Mouse (Mus musculus) hindbrain, embryonic 13.5 days (tissue): Measurements from ENCODE around the gene Ubp1. TPM values are rescaled to one million over a fixed set of nuclear protein-coding genes. Genes with fewer than 3 reads are reported as not detected.

Source experiments
- ATAC-seq: fragments of 200-750 bp; cut with Nextera tagmentation; 2 replicates; pipeline ENCODE4 v1.8.0; 2017; ENCODE audit warnings: moderate TSS enrichment; ENCODE audit not compliant: low FRiP score
- H3K27ac ChIP-seq: fragments of 300-500 bp; sonication (generic); 2 replicates; pipeline ENCODE4 v1.5.1; 2015; ENCODE audit warnings: inconsistent platforms, mild to moderate bottlenecking, moderate library complexity
- H3K27me3 ChIP-seq: fragments of 300-500 bp; sonication (generic); 2 replicates; pipeline ENCODE4 v1.6.1; 2015; ENCODE audit warnings: mild to moderate bottlenecking, inconsistent platforms
- H3K36me3 ChIP-seq: fragments of 300-500 bp; sonication (generic); 2 replicates; pipeline ENCODE4 v1.6.1; 2015; ENCODE audit warnings: mild to moderate bottlenecking, inconsistent platforms
- H3K4me1 ChIP-seq: fragments of 300-500 bp; sonication (generic); replicated peaks from 2 replicates; pipeline ENCODE4 v1.6.1; 2015; ENCODE audit warnings: inconsistent platforms
- H3K4me2 ChIP-seq: fragments of 300-500 bp; sonication (generic); 2 replicates; pipeline ENCODE4 v1.6.1; 2015; ENCODE audit warnings: inconsistent platforms, mild to moderate bottlenecking, moderate library complexity
- H3K4me3 ChIP-seq: fragments of 300-500 bp; sonication (generic); 2 replicates; pipeline ENCODE4 v1.5.1; 2015; ENCODE audit warnings: mild to moderate bottlenecking, inconsistent platforms
- H3K9ac ChIP-seq: fragments of 300-500 bp; sonication (generic); 2 replicates; pipeline ENCODE4 v1.6.1; 2015; ENCODE audit warnings: mild to moderate bottlenecking, inconsistent platforms
- H3K9me3 ChIP-seq: fragments of 300-500 bp; sonication (generic); 2 replicates; pipeline ENCODE4 v1.6.1; 2016; ENCODE audit warnings: inconsistent platforms
- WGBS: fragments of 180-500 bp; shearing (Covaris S2); methylation state at CpG from one replicate; pipeline ENCODE4 v1.1.7; 2015; 5-methylcytosine and 5-hydroxymethylcytosine counted together
- polyA plus RNA-seq: library from polyadenylated mRNA; unstranded; fragments of >200 nt; fragmentation: Nextera tagmentation; extraction: Ambion mirVana; gene quantifications from 2 replicates; pipeline ENCODE4 v1.2.1, GENCODE M21; 2015

Ubp1 gene
- polyA plus RNA-seq, 1 experiment from 2014 or later = 31.5 TPM

DNA sequence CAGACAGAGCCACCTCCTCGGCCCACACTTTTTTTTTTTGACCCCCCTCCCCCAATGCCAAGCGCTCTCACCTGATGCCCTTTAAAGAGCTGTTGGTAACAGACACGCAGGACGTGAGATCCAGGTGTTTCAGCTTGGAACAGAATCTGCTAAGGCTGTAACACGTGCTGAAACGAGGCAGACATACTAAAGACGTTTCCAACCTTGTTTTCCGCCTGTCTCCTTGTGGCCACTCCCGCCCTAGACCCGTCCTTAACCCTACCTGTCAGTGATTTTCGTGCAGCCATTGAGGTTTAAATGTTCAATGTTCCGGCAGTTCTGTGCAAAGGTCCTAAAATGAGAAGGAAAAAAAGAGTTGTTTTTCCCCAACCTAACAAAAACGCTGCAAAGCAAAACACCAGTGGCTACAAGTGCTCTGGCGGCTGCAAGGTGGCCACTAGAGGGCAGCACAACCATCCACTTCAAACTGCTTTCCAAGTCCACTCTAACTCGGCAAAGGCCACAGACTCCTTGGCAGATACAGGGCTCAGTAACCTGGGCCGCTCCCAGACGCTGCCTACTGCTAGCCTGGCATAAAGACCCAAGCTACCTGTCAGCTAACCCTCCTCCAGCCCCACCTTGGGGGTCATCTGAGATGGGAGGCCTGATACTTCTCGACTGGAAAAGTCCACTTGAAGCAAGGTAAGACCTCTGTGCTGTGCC, 60.0 kb downstream of the Ubp1 start:
- peak; percentile 85; the same call in 1 of the 2 replicates for ATAC-seq
- Histone ChIP-seq H3K9ac (peak overlapping the region; percentile 21; the same call in 1 of the 2 replicates), H3K27ac (no peak overlapping the region), H3K27me3 (no peaks in the 10 kb centered on the region), H3K4me2 (no peak overlapping the region), H3K36me3 (peaks cover 15% of the 10 kb centered on the region; the same call in 1 of the 2 replicates), H3K4me1 (0 out of 2 replicates have a peak, but pooled peaks cover 3% of the 10 kb centered on the region), H3K4me3 (no peak overlapping the region), H3K9me3 (no peaks in the 10 kb centered on the region)
- 30% methylated on average over 18 of the region's 18 CpGs for WGBS

GRCm38 (mm10) chr9:113992810-113993209, 62.1 kb downstream of the Ubp1 start:
- Histone ChIP-seq H3K4me3 (no peak overlapping the region), H3K36me3 (peaks cover 6% of the 10 kb centered on the region), H3K27me3 (no peaks in the 10 kb centered on the region), H3K27ac (no peak overlapping the region), H3K9me3 (no peaks in the 10 kb centered on the region), H3K9ac (no peak overlapping the region), H3K4me2 (no peak overlapping the region), H3K4me1 (0 out of 2 replicates have a peak, but pooled peaks cover 3% of the 10 kb centered on the region)
- no peak for ATAC-seq
- 92% methylated on average over 7 of the region's 7 CpGs for WGBS

GRCm38 (mm10) chr9:113998311-113998710, 67.6 kb downstream of the Ubp1 start:
- H3K27me3 ChIP-seq = no peaks in the 10 kb centered on the region
- H3K4me3 ChIP-seq = no peak overlapping the region
- peaks cover 49% of the 10 kb centered on the region for H3K36me3 ChIP-seq
- peaks cover 3% of the 10 kb centered on the region; the same call in 1 of the 2 replicates for H3K9me3 ChIP-seq
- no peak overlapping the region for H3K27ac ChIP-seq
- H3K9ac ChIP-seq = no peak overlapping the region
- no peak overlapping the region for H3K4me2 ChIP-seq
- no peak for ATAC-seq
- 74% methylated on average over 2 of the region's 2 CpGs for WGBS
- H3K4me1 ChIP-seq = no peaks in the 10 kb centered on the region

- WGBS = 76% methylated on average over 9 of the region's 9 CpGs
- no peak overlapping the region for H3K9ac ChIP-seq
- H3K27ac ChIP-seq = no peak overlapping the region
- no peak overlapping the region for H3K4me2 ChIP-seq
- no peak for ATAC-seq
- H3K4me1 ChIP-seq = 0 out of 2 replicates have a peak, but pooled peaks cover 6% of the 10 kb centered on the region
- peaks cover 3% of the 10 kb centered on the region; the same call in 1 of the 2 replicates for H3K9me3 ChIP-seq
- H3K36me3 ChIP-seq = peaks cover 17% of the 10 kb centered on the region
- no peaks in the 10 kb centered on the region for H3K27me3 ChIP-seq
- no peak overlapping the region for H3K4me3 ChIP-seq
These were observed 76.1 kb downstream of the Ubp1 start for GRCm38 (mm10) chr9:114006801-114007200.

DNA sequence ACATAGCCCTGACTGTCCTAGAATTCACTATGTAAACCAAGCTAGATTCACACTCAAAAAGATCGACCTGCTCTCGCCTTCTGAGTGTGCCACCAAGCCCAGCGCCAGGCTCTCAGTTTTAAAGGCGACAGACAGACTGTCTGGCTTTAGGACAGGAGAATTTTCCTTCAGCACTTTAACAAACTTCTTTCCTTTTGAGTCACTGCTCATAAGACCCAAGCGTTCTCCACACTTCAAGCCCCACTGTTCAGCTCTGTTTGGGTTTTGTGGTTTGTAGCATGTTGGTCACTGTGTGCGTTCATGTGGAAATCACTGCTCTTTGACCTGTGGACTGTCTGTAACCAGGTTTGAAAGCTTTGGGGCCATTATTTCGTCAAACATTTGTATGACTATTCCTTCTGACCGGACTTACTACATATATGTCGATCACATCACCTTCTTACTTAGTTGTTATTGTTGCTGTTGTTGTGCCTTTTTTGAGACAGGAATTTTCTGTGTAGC, 77.2 kb downstream of the Ubp1 start:
- Histone ChIP-seq H3K4me1 (0 out of 2 replicates have a peak, but pooled peaks cover 6% of the 10 kb centered on the region), H3K4me2 (no peak overlapping the region), H3K9ac (no peak overlapping the region), H3K9me3 (no peaks in the 10 kb centered on the region), H3K36me3 (peaks cover 10% of the 10 kb centered on the region), H3K27ac (no peak overlapping the region; the same call in 1 of the 2 replicates), H3K27me3 (no peaks in the 10 kb centered on the region), H3K4me3 (no peak overlapping the region)
- WGBS = 93% methylated on average over 9 of the region's 9 CpGs
- ATAC-seq = no peak

DNA sequence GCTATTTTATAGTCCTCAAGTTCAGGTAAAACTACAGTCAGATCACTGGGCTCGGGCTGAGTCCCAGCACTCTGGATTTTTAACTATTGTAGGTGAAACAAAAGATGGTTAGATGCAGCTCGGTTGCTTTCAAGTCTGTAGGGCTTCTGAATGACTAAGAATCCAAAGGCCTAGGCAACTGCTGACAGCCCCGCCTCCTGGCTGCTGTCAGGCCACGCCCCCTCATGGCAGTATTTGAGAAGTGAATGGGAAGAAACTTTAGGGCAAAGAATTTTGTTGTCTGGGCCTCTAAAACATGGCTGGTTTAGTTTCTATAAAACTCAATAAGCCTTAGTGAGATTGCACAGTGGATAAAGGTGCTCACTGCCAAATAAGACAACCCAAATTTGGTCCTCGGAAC, 78.8 kb downstream of the Ubp1 start:
- Histone ChIP-seq H3K4me2 (no peak overlapping the region), H3K9ac (no peak overlapping the region), H3K4me3 (no peak overlapping the region), H3K36me3 (peaks cover 9% of the 10 kb centered on the region; the same call in 1 of the 2 replicates), H3K9me3 (no peaks in the 10 kb centered on the region), H3K27ac (no peak overlapping the region), H3K27me3 (no peaks in the 10 kb centered on the region), H3K4me1 (0 out of 2 replicates have a peak, but pooled peaks cover 6% of the 10 kb centered on the region)
- WGBS = 37% methylated on average over 5 of the region's 5 CpGs
- ATAC-seq = no peak

GRCm38 (mm10) chr9:114011203-114011602, 80.5 kb downstream of the Ubp1 start:
- Histone ChIP-seq H3K27me3 (no peaks in the 10 kb centered on the region), H3K4me1 (0 out of 2 replicates have a peak, but pooled peaks cover 6% of the 10 kb centered on the region), H3K4me2 (no peak overlapping the region), H3K36me3 (peaks cover 17% of the 10 kb centered on the region), H3K9ac (no peak overlapping the region), H3K27ac (no peak overlapping the region), H3K9me3 (no peaks in the 10 kb centered on the region), H3K4me3 (no peak overlapping the region)
- ATAC-seq = no peak
- 74% methylated on average over 18 of the region's 18 CpGs for WGBS

GRCm38 (mm10) chr9:114014034-114014433, 83.3 kb downstream of the Ubp1 start:
- Histone ChIP-seq H3K4me3 (no peak overlapping the region), H3K4me1 (0 out of 2 replicates have a peak, but pooled peaks cover 4% of the 10 kb centered on the region), H3K9me3 (no peaks in the 10 kb centered on the region), H3K4me2 (no peak overlapping the region), H3K9ac (no peak overlapping the region), H3K27ac (no peak overlapping the region), H3K27me3 (no peaks in the 10 kb centered on the region), H3K36me3 (peaks cover 22% of the 10 kb centered on the region)
- no peak for ATAC-seq
- WGBS = 70% methylated on average over 1 of the region's 1 CpGs

DNA sequence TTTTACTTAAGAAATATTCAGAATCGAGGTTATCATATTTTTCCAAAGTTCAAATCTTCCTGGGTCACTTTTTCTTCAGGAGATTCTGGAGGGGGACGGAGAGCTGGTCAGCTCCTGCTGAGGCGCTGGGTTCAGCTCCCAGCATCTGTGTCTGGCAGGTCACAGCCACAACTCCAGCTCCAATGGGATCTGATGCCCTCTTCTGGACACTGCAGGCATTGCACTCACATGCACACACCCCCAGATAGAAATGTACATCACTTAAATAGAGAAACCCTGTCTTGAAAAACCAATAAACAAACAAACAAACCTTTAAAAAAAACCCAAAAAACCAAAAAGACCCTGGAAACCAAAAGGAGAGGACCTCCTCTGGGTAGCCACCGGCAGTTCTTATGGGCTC, 85.0 kb downstream of the Ubp1 start:
- H3K27ac ChIP-seq = no peak overlapping the region
- H3K4me3 ChIP-seq = no peak overlapping the region
- H3K9me3 ChIP-seq = no peaks in the 10 kb centered on the region
- no peak overlapping the region for H3K9ac ChIP-seq
- no peak for ATAC-seq
- 91% methylated on average over 4 of the region's 4 CpGs for WGBS
- no peak overlapping the region for H3K4me2 ChIP-seq
- H3K36me3 ChIP-seq = peaks cover 22% of the 10 kb centered on the region
- no peaks in the 10 kb centered on the region for H3K4me1 ChIP-seq
- H3K27me3 ChIP-seq = no peaks in the 10 kb centered on the region

DNA sequence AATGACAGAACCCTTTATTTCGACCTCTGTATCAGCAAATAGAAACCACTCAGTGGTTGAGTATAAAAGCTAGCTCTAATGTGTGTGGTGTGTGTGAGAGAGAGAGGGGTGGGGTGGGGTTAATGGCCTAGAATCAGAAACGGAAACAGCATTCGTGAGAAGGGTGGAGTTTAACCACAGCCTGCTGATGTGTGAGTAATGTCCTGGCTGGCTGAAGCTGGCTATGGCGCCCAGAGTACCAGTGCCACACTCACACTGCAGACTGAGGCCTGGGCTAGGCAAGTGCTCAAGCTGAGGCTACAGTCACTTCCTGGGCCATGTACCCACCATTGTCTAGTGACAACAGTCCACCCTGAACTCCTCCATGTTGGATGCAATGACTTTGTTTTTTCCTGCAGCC, 85.7 kb downstream of the Ubp1 start:
- no peak overlapping the region for H3K9ac ChIP-seq
- H3K4me1 ChIP-seq = no peaks in the 10 kb centered on the region
- H3K27ac ChIP-seq = no peak overlapping the region
- WGBS = 89% methylated on average over 4 of the region's 4 CpGs
- no peaks in the 10 kb centered on the region for H3K9me3 ChIP-seq
- H3K4me2 ChIP-seq = no peak overlapping the region
- H3K4me3 ChIP-seq = no peak overlapping the region
- ATAC-seq = no peak
- H3K27me3 ChIP-seq = no peaks in the 10 kb centered on the region
- peaks cover 22% of the 10 kb centered on the region for H3K36me3 ChIP-seq

GRCm38 (mm10) chr9:114019012-114019762, 88.5 kb downstream of the Ubp1 start:
- 93% methylated on average over 7 of the region's 7 CpGs for WGBS
- Histone ChIP-seq H3K36me3 (peaks cover 13% of the 10 kb centered on the region), H3K27me3 (no peaks in the 10 kb centered on the region), H3K4me1 (no peaks in the 10 kb centered on the region), H3K27ac (no peak overlapping the region), H3K9me3 (no peaks in the 10 kb centered on the region), H3K4me3 (no peak overlapping the region), H3K4me2 (no peak overlapping the region), H3K9ac (no peak overlapping the region)
- no peak for ATAC-seq

DNA sequence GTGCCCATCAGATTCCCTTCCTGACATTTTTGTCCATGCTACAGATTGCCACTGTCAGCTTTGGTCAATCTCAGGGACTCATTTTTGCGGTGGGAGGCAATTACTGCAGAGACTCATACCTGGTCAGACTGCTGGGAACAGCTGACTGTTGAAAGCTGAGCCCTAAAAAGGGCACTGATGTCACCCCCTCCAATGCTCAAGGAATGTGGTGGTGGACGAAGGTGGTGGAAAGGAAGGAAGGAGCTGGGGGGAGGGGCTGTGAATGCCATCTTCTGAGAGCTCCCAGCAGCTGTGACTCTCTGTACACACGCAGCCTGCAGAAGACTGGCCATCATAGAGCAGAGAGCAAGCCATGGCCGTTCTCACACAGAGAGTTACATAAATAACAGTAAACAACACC, 91.4 kb downstream of the Ubp1 start:
- H3K4me3 ChIP-seq = no peak overlapping the region
- no peak overlapping the region for H3K27ac ChIP-seq
- ATAC-seq = no peak
- no peaks in the 10 kb centered on the region for H3K9me3 ChIP-seq
- no peaks in the 10 kb centered on the region for H3K36me3 ChIP-seq
- H3K4me1 ChIP-seq = peaks cover 13% of the 10 kb centered on the region
- H3K4me2 ChIP-seq = no peak overlapping the region
- WGBS = 63% methylated on average over 4 of the region's 4 CpGs
- H3K27me3 ChIP-seq = no peaks in the 10 kb centered on the region
- H3K9ac ChIP-seq = no peak overlapping the region
